Mouse (Mus musculus) liver, postnatal 0 days (tissue): Measurements from ENCODE around the gene Hoxc9.

Experiments
- CTCF ChIP-seq: sonication (generic); IDR thresholded peaks from 2 replicates; pipeline ENCODE4 v1.5.1; 2016; ENCODE audit warnings: antibody characterized with exemption, low read depth
- EP300 ChIP-seq: IDR thresholded peaks from 2 replicates; pipeline ENCODE4 v1.6.1; 2016; ENCODE audit warnings: antibody characterized with exemption, low read depth, mild to moderate bottlenecking

- TF ChIP-seq CTCF (peak; percentile 73), EP300 (no peak)
Observed at GRCm38 (mm10) chr15:102965892-102966775, 10.1 kb upstream of the Hoxc9 start.
